Mouse (Mus musculus) forebrain, postnatal 0 days (tissue): ENCODE results near the gene Adamtsl2. TPM values are rescaled to one million over a fixed set of nuclear protein-coding genes. Genes with fewer than 3 reads are reported as not detected.
A peak's percentile ranks its signal among the peaks of the same experiment; 100 is the strongest.

Experiments
- ATAC-seq: fragments of 200-750 bp; cut with Nextera tagmentation; 2 replicates; pipeline ENCODE4 v1.8.0; 2017; ENCODE audit warnings: mild to moderate bottlenecking, moderate library complexity
- DNase-seq: peaks from one replicate; pipeline ENCODE4 v3.0.0-alpha.2; 2015
- H3K27ac ChIP-seq: fragments of 300-500 bp; sonication (generic); 2 replicates; pipeline ENCODE4 v1.5.1; 2014; ENCODE audit warnings: low read depth, mild to moderate bottlenecking, antibody characterized with exemption, low read length, moderate library complexity, mixed read lengths
- H3K27me3 ChIP-seq: fragments of 300-500 bp; sonication (generic); 2 replicates; pipeline ENCODE4 v1.6.1; 2014; ENCODE audit warnings: mild to moderate bottlenecking, low read length, mixed read lengths; ENCODE audit not compliant: insufficient read depth
- H3K36me3 ChIP-seq: fragments of 300-500 bp; sonication (generic); 2 replicates; pipeline ENCODE4 v1.6.1; 2014; ENCODE audit warnings: mild to moderate bottlenecking, moderate library complexity; ENCODE audit not compliant: insufficient read depth
- H3K4me1 ChIP-seq: fragments of 300-500 bp; sonication (generic); 2 replicates; pipeline ENCODE4 v1.6.1; 2014; ENCODE audit warnings: antibody characterized with exemption; ENCODE audit not compliant: insufficient read depth
- H3K4me2 ChIP-seq: fragments of 300-500 bp; sonication (generic); 2 replicates; pipeline ENCODE4 v1.6.1; 2014; ENCODE audit warnings: low read depth, mild to moderate bottlenecking, moderate library complexity
- H3K4me3 ChIP-seq: fragments of 300-500 bp; sonication (generic); 2 replicates; pipeline ENCODE4 v1.5.1; 2014; ENCODE audit warnings: low read depth, low read length, mixed read lengths
- H3K9ac ChIP-seq: fragments of 300-500 bp; sonication (generic); 2 replicates; pipeline ENCODE4 v1.6.1; 2014; ENCODE audit warnings: mild to moderate bottlenecking
- H3K9me3 ChIP-seq: fragments of 300-500 bp; sonication (generic); 2 replicates; pipeline ENCODE4 v1.6.1; 2016; ENCODE audit warnings: low read length
- CTCF ChIP-seq: sonication (generic); IDR thresholded peaks from 2 replicates; pipeline ENCODE4 v1.5.1; 2016; ENCODE audit warnings: antibody characterized with exemption, control low read depth, low read depth
- WGBS: fragments of 180-500 bp; shearing (Covaris S2); extraction: QIAGEN DNeasy Blood & Tissue Kit; methylation state at CpG from one replicate; pipeline ENCODE4 v1.1.7; 2014; 5-methylcytosine and 5-hydroxymethylcytosine counted together
- polyA plus RNA-seq: library from polyadenylated mRNA; unstranded; fragments of >200 nt; fragmentation: Nextera tagmentation; extraction: Ambion mirVana; gene quantifications from 2 replicates; pipeline ENCODE4 v1.2.1, GENCODE M21; 2015
- total RNA-seq: library from RNA; depleted of rRNA; stranded (reverse); fragments of >200 nt; gene quantifications from 2 replicates; pipeline ENCODE4 v1.2.3, GENCODE M21; 2014; rRNA removed

Gene Adamtsl2
- 24.5 and 32.9 TPM in 2 replicates for total RNA-seq
- 12.7 and 14.8 TPM in 2 replicates for polyA plus RNA-seq

DNA sequence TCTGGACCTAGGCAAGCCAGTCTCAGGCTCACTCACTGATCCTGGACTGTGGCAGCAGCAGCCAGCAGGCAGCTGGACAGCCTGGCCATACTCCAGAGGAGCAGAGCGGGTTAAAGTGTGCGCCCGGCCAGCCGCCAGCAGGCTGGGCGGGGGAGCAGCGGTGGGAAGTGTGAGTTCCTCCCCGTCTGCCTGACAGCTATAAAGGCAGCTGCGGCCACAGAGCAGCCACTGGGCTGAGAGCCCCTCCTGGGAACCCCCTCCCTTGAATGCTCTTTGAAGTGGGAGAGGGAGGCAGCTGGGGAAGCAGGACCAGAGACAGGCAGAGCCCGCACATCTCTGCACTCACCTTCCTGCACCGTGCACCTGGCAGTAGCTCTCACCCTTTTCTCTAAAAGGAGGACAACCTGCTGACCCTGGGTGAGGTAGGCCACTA is at the start of gene Adamtsl2:
Adamtsl2 (plus strand) TSS at position 228 of the 433 bp plus-strand sequence.
- no peak within 1 kb of the TSS for H3K4me2 ChIP-seq
- H3K36me3 ChIP-seq = no peaks in the 10 kb centered on the region
- no peak within 1 kb of the TSS for H3K9ac ChIP-seq
- H3K9me3 ChIP-seq = no peaks in the 10 kb centered on the region
- DNase-seq (peak; percentile 71), ATAC-seq (peak; percentile 79)
- H3K4me3 ChIP-seq = no peak within 1 kb of the TSS
- 5% methylated on average over 10 of the region's 10 CpGs for WGBS
- 0 out of 2 replicates have a peak within 1 kb of the TSS, but pooled peaks have one; percentile 21 for H3K27ac ChIP-seq
- TF ChIP-seq CTCF = no peak
- peaks cover 12% of the 10 kb centered on the region for H3K4me1 ChIP-seq
- H3K27me3 ChIP-seq = no peaks in the 10 kb centered on the region

DNA sequence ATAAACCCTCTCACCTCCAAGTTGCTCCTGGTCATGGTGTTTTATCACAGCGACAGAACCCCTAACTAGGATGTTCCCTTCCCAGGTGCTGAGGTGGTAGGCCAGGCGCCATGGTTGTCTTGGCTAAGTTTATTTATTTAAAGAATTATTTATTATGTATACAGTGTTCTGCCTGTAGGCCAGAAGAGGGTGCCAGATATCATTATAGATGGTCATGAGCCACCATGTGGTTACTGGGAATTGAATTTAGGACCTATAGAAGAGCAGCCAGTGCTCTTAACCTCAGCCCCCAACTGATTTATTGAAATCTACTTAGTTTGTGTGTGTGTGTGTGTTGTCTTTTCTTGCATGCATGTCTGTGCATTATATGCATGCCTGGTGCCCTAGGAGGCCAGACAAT is 46.8 kb upstream of the Adamtsl2 start:
- Histone ChIP-seq H3K4me1 (peaks cover 3% of the 10 kb centered on the region; the same call in 1 of the 2 replicates), H3K4me2 (no peak overlapping the region), H3K9me3 (no peaks in the 10 kb centered on the region), H3K9ac (no peak overlapping the region), H3K27me3 (no peaks in the 10 kb centered on the region), H3K27ac (no peak overlapping the region), H3K4me3 (no peak overlapping the region), H3K36me3 (no peaks in the 10 kb centered on the region)
- TF ChIP-seq CTCF = peak; percentile 27
- DNase-seq = no peak
- no peak for ATAC-seq
- 86% methylated on average over 2 of the region's 2 CpGs for WGBS

DNA sequence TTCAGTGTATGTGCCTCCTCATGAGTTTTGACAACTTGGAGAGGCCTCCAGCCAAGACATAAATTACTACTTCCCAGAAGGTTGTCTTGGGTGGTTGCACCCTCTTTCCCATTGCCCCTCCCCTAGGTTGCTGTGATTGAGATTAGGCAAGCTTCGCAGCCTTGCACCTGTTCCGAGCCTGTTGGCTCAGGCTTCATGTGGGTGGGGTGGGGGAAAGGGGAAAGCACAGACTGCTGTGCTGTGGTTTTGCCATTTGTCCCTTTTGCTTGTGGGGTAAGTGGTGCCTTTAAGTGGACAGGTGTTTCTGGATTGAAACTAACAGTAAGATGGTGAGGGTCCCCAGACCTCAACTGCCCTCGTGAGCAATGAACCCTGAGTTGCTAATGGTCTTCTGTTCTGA is 43.2 kb upstream of the Adamtsl2 start:
- no peak for ATAC-seq
- peaks cover 5% of the 10 kb centered on the region; the same call in 1 of the 2 replicates for H3K4me1 ChIP-seq
- no peak overlapping the region for H3K27ac ChIP-seq
- H3K27me3 ChIP-seq = no peaks in the 10 kb centered on the region
- TF ChIP-seq CTCF = no peak
- 71% methylated on average over 3 of the region's 3 CpGs for WGBS
- H3K4me2 ChIP-seq = no peak overlapping the region
- H3K4me3 ChIP-seq = no peak overlapping the region
- DNase-seq = no peak
- H3K9ac ChIP-seq = no peak overlapping the region
- no peaks in the 10 kb centered on the region for H3K9me3 ChIP-seq
- H3K36me3 ChIP-seq = no peaks in the 10 kb centered on the region

- no peak overlapping the region for H3K9ac ChIP-seq
- no peak overlapping the region for H3K4me2 ChIP-seq
- no peak for TF ChIP-seq CTCF
- peaks cover 5% of the 10 kb centered on the region; the same call in 1 of the 2 replicates for H3K4me1 ChIP-seq
- no peaks in the 10 kb centered on the region for H3K9me3 ChIP-seq
- no peak overlapping the region for H3K27ac ChIP-seq
- ATAC-seq (no peak), DNase-seq (no peak)
- WGBS = 59% methylated on average over 4 of the region's 4 CpGs
- no peaks in the 10 kb centered on the region for H3K36me3 ChIP-seq
- no peak overlapping the region for H3K4me3 ChIP-seq
- no peaks in the 10 kb centered on the region for H3K27me3 ChIP-seq
These were observed 42.2 kb upstream of the Adamtsl2 start for GRCm38 (mm10) chr2:27037008-27037407.

- H3K9me3 ChIP-seq = no peaks in the 10 kb centered on the region
- H3K4me2 ChIP-seq = no peak overlapping the region
- WGBS = 0% methylated on average over 3 of the region's 3 CpGs
- H3K4me1 ChIP-seq = peaks cover 5% of the 10 kb centered on the region; the same call in 1 of the 2 replicates
- ATAC-seq = peak; percentile 74
- peak; percentile 93 for DNase-seq
- no peaks in the 10 kb centered on the region for H3K27me3 ChIP-seq
- peak; percentile 96 for TF ChIP-seq CTCF
- no peaks in the 10 kb centered on the region for H3K36me3 ChIP-seq
- H3K27ac ChIP-seq = no peak overlapping the region
- no peak overlapping the region for H3K4me3 ChIP-seq
- no peak overlapping the region for H3K9ac ChIP-seq
These were observed 40.6 kb upstream of the Adamtsl2 start for GRCm38 (mm10) chr2:27038596-27038995.

GRCm38 (mm10) chr2:27039286-27039685 is 39.9 kb upstream of the Adamtsl2 start:
- DNase-seq (no peak), ATAC-seq (no peak)
- peak; percentile 52 for TF ChIP-seq CTCF
- H3K9me3 ChIP-seq = no peaks in the 10 kb centered on the region
- no peaks in the 10 kb centered on the region for H3K27me3 ChIP-seq
- WGBS = 6% methylated on average over 1 of the region's 1 CpGs
- no peak overlapping the region for H3K4me3 ChIP-seq
- H3K4me1 ChIP-seq = peaks cover 5% of the 10 kb centered on the region; the same call in 1 of the 2 replicates
- peak overlapping the region; percentile 16; the same call in 1 of the 2 replicates for H3K27ac ChIP-seq
- no peak overlapping the region for H3K9ac ChIP-seq
- H3K36me3 ChIP-seq = no peaks in the 10 kb centered on the region
- H3K4me2 ChIP-seq = no peak overlapping the region

DNA sequence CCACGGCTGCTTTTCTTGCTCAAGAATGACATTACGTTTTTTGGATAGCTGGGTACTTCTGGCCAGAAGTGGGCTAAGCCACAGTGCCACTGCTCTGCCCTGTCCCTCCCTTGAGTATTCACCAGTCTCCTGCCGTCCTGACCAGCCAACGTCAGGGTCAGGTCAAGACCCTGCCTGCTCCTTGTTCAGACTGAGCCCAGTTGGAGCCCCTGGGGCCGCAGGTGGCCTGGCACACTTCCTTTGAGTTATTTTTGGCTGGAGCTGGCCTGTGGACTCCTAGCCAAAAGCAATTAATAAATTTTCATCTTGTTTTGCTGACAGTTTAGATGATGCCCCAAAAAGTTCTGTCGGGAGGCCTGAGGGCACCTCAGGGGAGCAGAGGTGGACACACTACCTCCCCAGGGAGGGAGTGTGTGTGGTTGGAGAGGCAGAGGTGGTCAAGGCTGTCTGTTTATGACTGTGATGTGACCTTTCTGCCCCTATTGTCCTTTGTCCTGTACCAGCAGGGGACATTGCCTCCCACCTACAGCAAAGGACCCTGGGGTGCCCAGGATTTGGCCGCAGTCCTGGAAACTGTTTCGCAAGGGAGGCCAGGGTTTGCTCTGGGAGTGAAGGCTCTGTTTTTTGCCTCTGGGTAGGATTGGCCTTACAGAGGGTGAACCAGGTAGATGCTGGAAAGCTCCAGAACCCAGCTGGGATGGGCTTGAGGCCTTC is 36.9 kb upstream of the Adamtsl2 start:
- Histone ChIP-seq H3K4me1 (peaks cover 5% of the 10 kb centered on the region; the same call in 1 of the 2 replicates), H3K27me3 (no peaks in the 10 kb centered on the region), H3K36me3 (no peaks in the 10 kb centered on the region), H3K9ac (no peak overlapping the region), H3K4me2 (no peak overlapping the region), H3K27ac (no peak overlapping the region), H3K9me3 (no peaks in the 10 kb centered on the region), H3K4me3 (no peak overlapping the region)
- 68% methylated on average over 8 of the region's 8 CpGs for whole genome bisulfite sequencing
- no peak for ATAC-seq
- DNase-seq = no peak
- no peak for TF ChIP-seq CTCF
